Mouse (Mus musculus): Measurements from ENCODE around the gene Itsn1. TPM values are rescaled to one million over a fixed set of nuclear protein-coding genes. Genes with fewer than 3 reads are reported as not detected.

Gene Itsn1
- polyA plus RNA-seq, 1 experiment from 2014 or later: 62.7 TPM

DNA sequence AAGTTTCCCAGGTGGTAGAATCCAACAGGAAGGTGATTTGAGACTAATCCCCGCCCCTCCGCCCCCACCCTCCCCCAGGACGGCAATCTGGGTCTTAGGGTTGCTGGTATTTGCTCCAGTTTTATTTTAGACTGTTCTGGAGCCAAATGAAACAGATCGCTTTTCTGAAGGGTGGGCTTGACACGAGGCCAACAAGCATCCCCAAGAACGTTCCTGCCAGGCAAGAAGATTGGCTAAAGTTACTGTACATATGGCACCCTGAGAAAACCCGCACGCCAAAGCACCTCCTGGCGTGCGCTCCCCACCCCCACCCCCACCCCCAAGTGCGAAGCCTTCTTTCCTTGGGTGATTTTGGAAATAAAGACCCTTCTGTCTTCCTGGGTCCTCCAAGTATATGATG is 178.1 kb downstream of the Itsn1 start:
- Histone ChIP-seq H3K27me3 (no peaks in the 10 kb centered on the region), H3K36me3 (peaks cover 64% of the 10 kb centered on the region), H3K4me3 (replicated peaks) (no peak overlapping the region), H3K9ac (replicated peaks) (no peak overlapping the region), H3K4me2 (replicated peaks) (no peak overlapping the region), H3K4me1 (replicated peaks) (no peaks in the 10 kb centered on the region), H3K9me3 (no peaks in the 10 kb centered on the region), H3K27ac (no peak overlapping the region)
- ATAC-seq: no peak
- WGBS: 78% methylated on average over 11 of the region's 11 CpGs

DNA sequence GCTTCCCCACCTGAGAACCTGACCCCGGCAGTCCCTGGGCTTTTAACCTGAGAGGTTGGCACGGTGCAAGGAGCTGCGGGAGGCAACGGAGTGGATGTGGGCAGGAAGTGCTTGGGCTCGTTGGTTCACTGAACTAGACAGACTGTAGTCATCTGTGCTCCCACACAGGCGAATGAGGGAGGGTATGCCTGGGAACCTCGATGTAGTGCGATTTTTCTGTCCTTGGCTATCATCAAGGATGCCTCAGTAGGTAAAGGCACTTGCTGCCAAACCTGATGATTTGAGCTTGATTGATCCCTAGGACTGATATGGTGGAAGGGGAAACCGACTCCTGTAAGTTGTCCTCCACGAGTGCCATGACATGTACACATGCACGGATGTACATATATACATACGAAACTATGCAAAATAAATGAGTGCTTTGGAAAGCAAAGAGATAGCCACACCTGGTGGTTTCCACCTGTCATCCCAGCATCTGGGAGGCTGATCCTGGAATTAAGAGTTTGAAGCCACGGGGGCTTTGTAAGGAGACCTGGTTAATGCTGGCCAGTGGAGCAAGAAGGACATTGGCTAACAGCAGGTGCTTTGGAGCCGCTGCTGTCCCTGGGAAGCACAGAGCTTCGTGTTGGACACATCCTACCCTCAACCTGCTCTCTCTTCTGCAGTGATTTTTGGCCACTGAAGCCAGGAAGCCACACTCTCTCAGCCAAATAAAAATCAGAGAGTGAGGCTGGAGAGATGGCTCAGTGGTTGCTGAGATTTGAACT is 180.7 kb downstream of the Itsn1 start:
- Histone ChIP-seq H3K27ac (no peak overlapping the region), H3K9ac (replicated peaks) (no peak overlapping the region), H3K4me2 (replicated peaks) (no peak overlapping the region), H3K9me3 (no peaks in the 10 kb centered on the region), H3K27me3 (no peaks in the 10 kb centered on the region), H3K4me3 (replicated peaks) (no peak overlapping the region), H3K4me1 (replicated peaks) (no peaks in the 10 kb centered on the region), H3K36me3 (peaks cover 52% of the 10 kb centered on the region)
- no peak for ATAC-seq
- 92% methylated on average over 15 of the region's 15 CpGs for WGBS

DNA sequence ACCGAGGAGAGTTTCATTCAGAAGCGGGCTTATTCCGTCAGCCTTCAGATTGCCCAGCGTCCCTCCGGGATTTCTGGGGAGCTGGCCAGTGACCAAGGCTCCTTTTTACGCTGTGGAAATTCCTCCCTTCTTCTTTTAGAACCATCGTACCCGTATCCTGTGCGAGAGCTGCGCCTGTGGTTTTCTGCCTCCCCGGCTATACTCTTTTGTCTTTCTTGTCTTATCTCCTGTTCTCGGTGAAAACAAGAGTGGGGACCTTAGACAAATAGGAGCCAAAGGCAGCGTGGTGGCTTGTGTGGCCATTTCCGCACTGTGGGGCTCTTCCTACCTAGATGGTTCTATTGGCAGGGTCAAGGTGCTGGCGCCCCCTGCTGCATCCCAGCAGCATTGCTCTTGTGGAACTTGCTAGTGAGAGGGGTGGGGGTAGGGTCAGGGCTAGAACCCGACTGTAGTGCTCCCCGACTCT is 188.6 kb downstream of the Itsn1 start:
- Histone ChIP-seq H3K27ac (no peak overlapping the region), H3K4me1 (replicated peaks) (no peaks in the 10 kb centered on the region), H3K9me3 (no peaks in the 10 kb centered on the region), H3K36me3 (peaks cover 6% of the 10 kb centered on the region; the same call in 1 of the 2 replicates), H3K4me2 (replicated peaks) (peak overlapping the region; percentile 31; the same call in 1 of the 2 replicates), H3K4me3 (replicated peaks) (no peak overlapping the region), H3K9ac (replicated peaks) (no peak overlapping the region; the same call in 1 of the 2 replicates), H3K27me3 (no peaks in the 10 kb centered on the region)
- 32% methylated on average over 17 of the region's 17 CpGs for WGBS
- peak; percentile 65 for ATAC-seq

DNA sequence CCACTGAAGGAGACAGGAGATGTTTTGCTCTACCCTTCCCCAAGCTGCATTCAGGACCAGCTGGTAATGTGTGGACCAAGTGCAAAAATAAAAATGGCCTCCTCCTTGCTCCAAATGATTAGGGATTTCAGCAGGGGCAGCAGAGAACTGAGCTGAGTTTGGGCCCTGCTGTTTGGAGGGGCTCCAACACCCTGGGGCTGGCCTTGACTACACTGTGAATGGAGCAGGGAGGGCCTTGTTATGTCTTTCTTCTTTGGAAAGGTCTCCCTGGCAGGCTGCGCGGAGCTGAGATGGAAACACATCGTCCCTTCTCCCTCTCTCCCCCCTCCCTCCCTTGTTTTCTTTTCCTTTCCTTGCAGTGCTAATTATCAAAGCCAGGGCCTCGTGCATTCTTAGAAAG is 189.4 kb downstream of the Itsn1 start:
- H3K27ac ChIP-seq: no peak overlapping the region
- 61% methylated on average over 4 of the region's 4 CpGs for WGBS

DNA sequence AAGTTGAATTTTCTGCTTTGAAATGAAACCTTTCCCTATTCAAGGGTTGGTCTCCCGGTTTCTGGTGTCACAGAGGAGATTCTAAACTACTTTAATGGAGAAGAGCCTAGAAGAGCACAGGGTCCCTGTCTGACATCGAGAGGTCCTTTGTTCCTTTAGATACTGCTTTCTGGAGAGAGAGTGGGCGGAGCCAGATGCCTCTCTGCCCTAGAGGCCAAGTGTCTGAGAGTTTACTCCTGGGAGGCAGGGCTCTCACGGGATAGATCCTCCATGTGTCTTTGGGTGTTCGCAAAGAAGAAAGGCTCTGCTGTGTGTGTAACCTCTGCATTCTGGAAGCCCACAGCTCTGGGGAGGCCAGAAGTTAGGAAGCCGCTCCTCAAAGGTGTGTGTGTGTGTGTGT is 190.0 kb downstream of the Itsn1 start:
- no peak for ATAC-seq
- Histone ChIP-seq H3K9ac (replicated peaks) (no peak overlapping the region), H3K36me3 (peaks cover 17% of the 10 kb centered on the region), H3K4me2 (replicated peaks) (no peak overlapping the region), H3K27ac (no peak overlapping the region; the same call in 1 of the 2 replicates), H3K9me3 (no peaks in the 10 kb centered on the region), H3K4me1 (replicated peaks) (no peaks in the 10 kb centered on the region), H3K27me3 (no peaks in the 10 kb centered on the region), H3K4me3 (replicated peaks) (no peak overlapping the region)
- WGBS: 51% methylated on average over 6 of the region's 6 CpGs

More for the DNA sequence above, 189.4 kb downstream of the Itsn1 start:
- no peaks in the 10 kb centered on the region for H3K4me1 ChIP-seq (replicated peaks)
- ATAC-seq: 0 out of 2 replicates have a peak, but pooled peaks have one; percentile 41
- no peaks in the 10 kb centered on the region for H3K27me3 ChIP-seq
- H3K9ac ChIP-seq (replicated peaks): 0 out of 2 replicates have a peak overlapping the region, but pooled peaks have one; percentile 3
- no peak overlapping the region for H3K4me2 ChIP-seq (replicated peaks)
- peaks cover 11% of the 10 kb centered on the region for H3K36me3 ChIP-seq
- no peak overlapping the region for H3K4me3 ChIP-seq (replicated peaks)
- H3K9me3 ChIP-seq: no peaks in the 10 kb centered on the region

DNA sequence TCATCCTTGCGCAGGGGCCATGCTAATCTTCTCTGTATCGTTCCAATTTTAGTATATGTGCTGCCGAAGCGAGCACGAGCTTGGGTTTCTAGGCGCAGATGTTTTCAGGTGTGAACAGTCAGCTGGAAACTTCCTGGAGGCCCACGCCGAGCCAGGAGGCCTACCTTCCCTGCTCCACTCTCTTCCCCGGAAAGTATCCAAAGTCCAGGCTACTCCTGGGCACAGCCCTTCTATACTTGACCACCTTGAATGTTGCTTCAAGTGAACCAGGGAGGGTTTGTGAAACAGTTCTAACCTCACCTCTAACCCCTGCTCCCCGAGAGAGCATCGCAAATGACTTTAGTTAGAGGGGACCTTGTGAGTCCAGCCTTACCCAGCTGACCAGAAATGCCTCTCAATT is 192.3 kb downstream of the Itsn1 start:
- Histone ChIP-seq H3K9ac (replicated peaks) (no peak overlapping the region), H3K4me2 (replicated peaks) (no peak overlapping the region), H3K4me3 (replicated peaks) (no peak overlapping the region), H3K4me1 (replicated peaks) (no peaks in the 10 kb centered on the region), H3K27me3 (no peaks in the 10 kb centered on the region), H3K36me3 (peaks cover 40% of the 10 kb centered on the region), H3K27ac (no peak overlapping the region), H3K9me3 (no peaks in the 10 kb centered on the region)
- ATAC-seq: no peak
- WGBS: 96% methylated on average over 11 of the region's 11 CpGs

DNA sequence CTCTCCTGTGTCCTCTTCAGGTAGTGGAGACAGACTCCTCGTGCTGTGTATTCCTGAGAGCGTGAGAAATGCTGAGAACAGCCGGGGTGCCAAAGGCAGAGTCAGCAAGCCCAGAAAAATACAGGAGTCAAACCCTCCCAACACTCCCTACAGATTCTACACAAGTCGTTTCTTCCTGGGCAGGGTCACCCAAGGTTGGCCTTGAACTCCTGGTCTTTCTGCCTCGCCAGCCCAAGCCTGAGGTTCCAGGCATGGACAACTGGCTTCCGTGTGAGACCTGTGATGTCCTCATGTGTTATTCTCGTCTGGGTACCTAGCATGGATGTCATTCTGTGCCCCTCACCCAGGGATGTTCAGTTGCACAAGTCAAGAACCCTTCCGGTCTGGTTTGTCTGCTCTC is 193.9 kb downstream of the Itsn1 start:
- Histone ChIP-seq H3K27ac (no peak overlapping the region), H3K9me3 (no peaks in the 10 kb centered on the region), H3K4me2 (replicated peaks) (no peak overlapping the region), H3K36me3 (peaks cover 56% of the 10 kb centered on the region), H3K9ac (replicated peaks) (no peak overlapping the region), H3K4me3 (replicated peaks) (no peak overlapping the region), H3K27me3 (no peaks in the 10 kb centered on the region), H3K4me1 (replicated peaks) (no peaks in the 10 kb centered on the region)
- ATAC-seq: no peak
- WGBS: 89% methylated on average over 8 of the region's 8 CpGs

DNA sequence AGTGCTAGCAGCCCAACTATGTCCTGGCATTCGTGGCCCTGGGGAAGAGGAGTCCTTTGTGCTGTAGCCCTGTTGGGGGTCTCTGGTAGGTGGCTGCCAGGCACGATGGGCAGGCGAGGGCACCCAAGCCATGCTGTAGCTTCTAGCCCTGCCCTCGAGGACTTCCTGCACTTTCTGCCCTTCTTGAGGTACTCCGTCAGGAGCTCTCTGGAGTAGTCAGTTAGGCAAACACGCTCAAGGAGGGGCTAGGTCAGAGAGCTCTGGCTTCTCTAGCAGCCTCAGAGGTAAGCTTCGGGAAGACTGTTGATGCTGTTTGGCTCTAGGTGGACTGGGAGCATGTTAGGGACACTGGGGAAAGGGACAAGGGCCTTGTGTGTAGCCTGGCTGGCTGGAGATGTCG is 195.3 kb downstream of the Itsn1 start:
- H3K4me1 ChIP-seq (replicated peaks): no peaks in the 10 kb centered on the region
- H3K4me2 ChIP-seq (replicated peaks): no peak overlapping the region
- H3K9ac ChIP-seq (replicated peaks): no peak overlapping the region
- no peak for ATAC-seq
- peaks cover 70% of the 10 kb centered on the region for H3K36me3 ChIP-seq
- no peaks in the 10 kb centered on the region for H3K9me3 ChIP-seq
- H3K4me3 ChIP-seq (replicated peaks): no peak overlapping the region
- no peaks in the 10 kb centered on the region for H3K27me3 ChIP-seq
- 95% methylated on average over 8 of the region's 8 CpGs for WGBS
- H3K27ac ChIP-seq: no peak overlapping the region

DNA sequence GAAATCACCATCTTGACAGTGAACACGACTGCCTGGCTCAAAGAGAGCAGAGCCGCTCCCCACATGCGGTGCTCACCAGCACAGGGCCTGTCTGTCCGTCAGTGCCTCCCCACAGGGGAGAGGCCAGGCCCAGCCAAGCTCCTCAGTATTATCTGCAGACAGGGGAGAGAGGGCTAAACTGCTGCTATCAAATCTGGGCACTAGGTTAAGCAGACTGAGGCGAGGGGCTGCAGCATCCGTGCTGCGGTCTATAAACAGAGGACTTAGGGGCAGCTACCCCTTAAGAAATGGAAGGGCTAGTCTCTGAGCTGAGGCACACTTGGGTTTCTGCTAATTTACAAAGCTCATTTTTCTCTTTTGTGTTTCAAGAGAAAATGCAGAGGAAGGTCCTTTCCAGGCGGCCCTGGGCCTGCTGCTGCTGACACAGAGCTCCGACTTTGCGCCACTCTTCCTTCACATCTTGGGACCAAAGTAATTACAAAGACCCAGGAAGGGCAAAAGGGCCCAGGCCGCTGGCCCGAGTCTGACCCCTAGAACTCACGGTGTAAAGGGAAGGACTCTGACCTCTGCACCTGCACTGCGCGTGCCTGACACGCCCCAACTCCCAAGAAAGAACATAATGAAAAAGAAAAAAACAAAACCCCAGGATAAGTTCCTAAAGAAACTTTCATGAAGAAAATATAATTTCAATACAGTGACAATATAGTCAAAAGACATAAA is 199.0 kb downstream of the Itsn1 start:
- no peak overlapping the region for H3K9ac ChIP-seq (replicated peaks)
- WGBS: 85% methylated on average over 16 of the region's 16 CpGs
- H3K4me3 ChIP-seq (replicated peaks): no peak overlapping the region
- no peaks in the 10 kb centered on the region for H3K9me3 ChIP-seq
- H3K27me3 ChIP-seq: no peaks in the 10 kb centered on the region
- no peak overlapping the region for H3K4me2 ChIP-seq (replicated peaks)
- peaks cover 68% of the 10 kb centered on the region for H3K36me3 ChIP-seq
- no peak overlapping the region for H3K27ac ChIP-seq
- no peak for ATAC-seq
- H3K4me1 ChIP-seq (replicated peaks): peaks cover 10% of the 10 kb centered on the region

DNA sequence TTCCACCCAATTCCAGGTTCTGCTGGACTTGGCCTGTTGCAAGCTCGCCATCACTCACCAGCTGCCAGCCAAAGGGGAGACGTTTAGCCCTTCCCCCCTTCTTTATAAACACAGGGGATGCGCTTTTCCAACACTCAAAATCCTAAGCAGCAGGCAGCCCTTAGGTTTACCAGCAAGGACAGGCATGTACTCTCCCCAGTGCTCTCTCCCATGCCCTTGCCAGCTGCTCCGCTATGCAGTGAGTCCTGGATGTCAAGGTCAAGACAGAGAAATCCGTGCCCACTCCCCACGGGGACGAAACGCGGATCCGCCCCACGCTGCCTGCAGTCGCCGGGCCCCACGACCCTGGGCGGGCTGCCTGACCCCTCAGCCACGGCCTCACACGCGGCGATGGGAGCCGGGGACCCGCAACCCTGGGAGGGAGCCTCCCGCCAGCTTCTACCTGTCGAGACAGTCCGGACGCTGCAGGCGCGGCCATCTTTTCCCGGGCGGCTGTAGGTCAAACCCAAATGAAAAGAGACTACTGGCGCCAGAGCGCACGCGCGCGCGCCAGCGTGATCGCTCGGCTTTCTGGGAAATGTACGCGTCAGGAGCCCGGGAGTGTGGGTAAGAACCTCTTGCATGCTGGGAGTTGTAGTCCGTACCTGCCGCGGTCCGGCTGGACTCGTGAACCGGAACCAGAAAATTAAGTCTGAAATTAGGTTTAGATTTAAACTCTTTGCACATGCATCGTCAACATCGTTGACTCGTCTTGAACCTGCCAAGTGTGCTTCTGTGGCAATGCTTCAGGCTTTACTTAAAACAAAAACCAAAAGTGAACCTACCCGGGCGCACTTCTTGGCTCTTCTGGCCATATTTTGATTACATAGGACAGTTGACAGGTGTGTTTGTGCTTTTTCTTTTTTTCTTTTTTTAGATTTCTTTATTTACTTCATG is 202.3 kb downstream of the Itsn1 start:
- no peaks in the 10 kb centered on the region for H3K27me3 ChIP-seq
- peak overlapping the region; percentile 88 for H3K4me3 ChIP-seq (replicated peaks)
- peak overlapping the region; percentile 89 for H3K27ac ChIP-seq
- peaks cover 35% of the 10 kb centered on the region for H3K36me3 ChIP-seq
- peak overlapping the region; percentile 91 for H3K9ac ChIP-seq (replicated peaks)
- H3K4me1 ChIP-seq (replicated peaks): peaks cover 10% of the 10 kb centered on the region
- no peaks in the 10 kb centered on the region for H3K9me3 ChIP-seq
- H3K4me2 ChIP-seq (replicated peaks): peak overlapping the region; percentile 67
- peak; percentile 94 for ATAC-seq
- under 1% methylated on average over 53 of the region's 53 CpGs for WGBS

DNA sequence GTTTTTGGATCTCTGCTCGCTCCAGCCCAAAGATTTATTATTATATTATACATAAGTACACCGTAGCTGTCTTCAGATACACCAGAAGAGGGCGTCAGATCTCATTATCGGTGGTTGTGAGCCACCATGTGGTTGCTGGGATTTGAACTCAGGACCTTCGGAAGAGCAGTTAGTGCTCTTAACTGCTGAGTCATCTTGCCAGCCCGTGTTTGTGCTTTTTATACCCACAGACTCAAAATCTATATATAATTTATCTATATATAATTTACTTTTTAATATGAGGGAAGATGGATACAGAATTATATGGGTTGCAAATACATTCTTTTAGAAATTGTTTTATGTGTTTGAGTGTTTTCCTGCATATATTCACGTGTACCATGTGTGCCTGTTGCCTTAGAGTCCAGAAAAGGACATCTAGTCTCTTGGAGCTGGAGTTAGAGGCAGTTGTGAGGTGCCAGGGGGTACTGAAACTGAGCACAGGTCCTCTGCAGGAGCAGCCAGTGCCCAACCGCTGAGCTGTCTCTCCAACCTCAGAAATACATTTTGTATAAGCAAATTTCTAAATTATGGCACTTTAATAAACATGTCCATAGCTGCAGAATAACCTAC is 203.1 kb downstream of the Itsn1 start:
- Histone ChIP-seq H3K4me2 (replicated peaks) (peak overlapping the region; percentile 55), H3K27me3 (no peaks in the 10 kb centered on the region), H3K9me3 (no peaks in the 10 kb centered on the region), H3K4me1 (replicated peaks) (peaks cover 10% of the 10 kb centered on the region), H3K36me3 (peaks cover 27% of the 10 kb centered on the region), H3K9ac (replicated peaks) (no peak overlapping the region; the same call in 1 of the 2 replicates), H3K4me3 (replicated peaks) (peak overlapping the region; percentile 88), H3K27ac (no peak overlapping the region)
- 58% methylated on average over 8 of the region's 8 CpGs for WGBS
- ATAC-seq: no peak
